9 mouse cellular contexts compared by ENCODE assay signal in the genomic region with DNA sequence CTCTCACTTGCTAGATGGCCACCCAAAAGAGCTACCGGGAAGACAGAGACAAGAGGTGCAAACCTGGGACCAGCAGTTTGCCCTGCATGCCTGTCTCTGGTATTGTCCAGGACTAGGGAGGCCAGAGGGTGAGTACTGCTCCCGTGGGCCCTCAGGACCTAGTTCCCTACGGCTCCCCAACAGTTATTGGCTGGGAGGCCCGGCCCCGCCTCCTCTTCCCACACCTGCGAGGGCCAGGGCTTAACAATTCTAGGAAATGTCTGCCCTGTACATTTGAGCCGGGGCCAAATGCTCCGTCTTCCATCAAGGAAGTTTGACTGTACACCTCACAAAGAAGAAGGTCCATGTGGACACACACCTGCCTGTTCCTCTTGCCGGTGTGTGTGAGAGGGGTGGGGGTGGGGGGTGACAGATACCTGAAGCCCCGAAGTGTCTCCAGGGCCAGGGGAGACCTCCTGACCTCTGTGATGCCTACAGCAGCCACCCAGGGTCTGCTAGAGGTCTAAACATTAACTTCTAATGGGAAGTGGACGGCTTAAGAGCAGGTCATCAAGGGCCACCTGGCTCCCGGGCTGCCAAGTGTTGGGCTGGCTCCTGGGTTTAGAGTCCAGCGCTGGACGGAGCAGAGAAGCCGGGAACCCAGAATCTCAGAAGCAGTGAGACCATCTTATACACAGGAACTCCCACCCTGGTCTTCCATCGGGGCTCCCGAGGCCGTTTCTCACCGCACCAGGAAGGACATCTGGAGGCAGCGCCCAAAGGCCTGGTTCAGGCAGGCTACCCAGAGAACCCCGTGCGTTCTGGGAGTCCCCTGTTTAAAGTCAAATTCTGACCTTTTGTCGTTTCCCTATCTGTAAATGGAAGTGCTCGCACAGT.
A peak's percentile ranks its signal among the peaks of the same experiment; 100 is the strongest.
DNase-seq lines count a peak whose midpoint lies in the region; ATAC-seq lines count a peak whose summit lies in the region.
"Had no signal": no experiment of that assay in that cellular context is flagged by ENCODE, and none has a peak within 500 bp of the region (broad histone marks: within the 10 kb centered on the region; RNA-seq: fewer than 3 reads in every experiment).

No protein-coding gene starts in this region.

- H3K9me3 ChIP-seq in heart, embryonic 14.5 days (ENCODE audit: control insufficient read depth, low read length), result no peaks in the 10 kb centered on the region
- H3K9me3 ChIP-seq in lung, embryonic 15.5 days, result no peaks in the 10 kb centered on the region
- H3K9me3 ChIP-seq in forebrain, embryonic 14.5 days (replicated peaks; ENCODE audit: control insufficient read depth, low read length), result no peaks in the 10 kb centered on the region

- no peaks in the 10 kb centered on the region for H3K36me3 ChIP-seq in heart, embryonic 14.5 days (ENCODE audit: control insufficient read depth, insufficient read depth, low read length)
- no peaks in the 10 kb centered on the region for H3K36me3 ChIP-seq in lung, embryonic 15.5 days
- H3K36me3 ChIP-seq in forebrain, embryonic 14.5 days (ENCODE audit: control insufficient read depth, insufficient read depth, low read length), result no peaks in the 10 kb centered on the region

- 0 out of 2 replicates have a peak, but pooled peaks cover 4% of the 10 kb centered on the region for H3K27me3 ChIP-seq in heart, embryonic 14.5 days (ENCODE audit: control insufficient read depth, insufficient read depth, low read length)
- H3K27me3 ChIP-seq in lung, embryonic 15.5 days, result 0 out of 2 replicates have a peak, but pooled peaks cover 5% of the 10 kb centered on the region
- H3K27me3 ChIP-seq in forebrain, embryonic 14.5 days (replicated peaks; ENCODE audit: control insufficient read depth, insufficient read depth, low read length), result no peaks in the 10 kb centered on the region

- DNase-seq in embryo, embryonic 9.5 days (ENCODE audit: extremely low spot score), result peak; percentile 44
- DNase-seq in embryo, embryonic 11 days, result no peak
- DNase-seq in kidney, postnatal 25 days, result peak; percentile 87 to 95
- DNase-seq in ovary, adult 18-20 months (ENCODE audit: low spot score), result no peak
- DNase-seq in forebrain, embryonic 14.5 days (ENCODE audit: low spot score), result no peak

- no peak overlapping the region for H3K4me3 ChIP-seq in heart, embryonic 14.5 days (ENCODE audit: control insufficient read depth in 1 of 2, insufficient read depth in 1 of 2, low read depth in 1 of 2, low read length in 2 of 2)
- H3K4me3 ChIP-seq in lung, embryonic 15.5 days, result no peak overlapping the region
- no peak overlapping the region for H3K4me3 ChIP-seq in forebrain, embryonic 14.5 days (ENCODE audit: low read depth, low read length)

- peak; percentile 25; the same call in 1 of the 2 replicates for ATAC-seq in heart, embryonic 14.5 days (ENCODE audit: insufficient number of reproducible peaks, insufficient read depth, low FRiP score, low read depth)
- no peak for ATAC-seq in lung, embryonic 15.5 days (ENCODE audit: borderline replicate concordance, extremely low read depth, low FRiP score, low TSS enrichment)
- no peak for ATAC-seq in forebrain, embryonic 14.5 days
- no peak for ATAC-seq in megakaryocyte, adult 5-6 weeks (ENCODE audit: poor library complexity, severe bottlenecking)

- H3K9ac ChIP-seq in heart, embryonic 14.5 days (ENCODE audit: low read length), result peak overlapping the region; percentile 36; the same call in 1 of the 2 replicates
- H3K9ac ChIP-seq in lung, embryonic 15.5 days, result no peak overlapping the region
- no peak overlapping the region for H3K9ac ChIP-seq in forebrain, embryonic 14.5 days (ENCODE audit: low read length)
- H3K9ac ChIP-seq: hindbrain, embryonic 14.5 days had no signal

- H3K4me2 ChIP-seq in heart, embryonic 14.5 days (ENCODE audit: low read length), result peak overlapping the region; percentile 41
- peak overlapping the region; percentile 35 for H3K4me2 ChIP-seq in lung, embryonic 15.5 days
- H3K4me2 ChIP-seq in forebrain, embryonic 14.5 days (ENCODE audit: low read length), result no peak overlapping the region
- H3K4me2 ChIP-seq: hindbrain, embryonic 14.5 days had no signal

- H3K4me1 ChIP-seq in heart, embryonic 14.5 days (ENCODE audit: control insufficient read depth in 2 of 2, insufficient read depth in 2 of 2, low read length in 2 of 2), result peaks cover 25% of the 10 kb centered on the region in 2 experiments
- peaks cover 34% of the 10 kb centered on the region for H3K4me1 ChIP-seq in lung, embryonic 15.5 days
- H3K4me1 ChIP-seq in forebrain, embryonic 14.5 days (ENCODE audit: control insufficient read depth, insufficient read depth, low read length), result no peaks in the 10 kb centered on the region

- H3K27ac ChIP-seq in heart, embryonic 14.5 days (replicated peaks in 1 of 2; ENCODE audit: control insufficient read depth in 1 of 2, insufficient read depth in 1 of 2, low read depth in 2 of 2, low read length in 2 of 2), result peak overlapping the region in 1 of 2 experiments; percentile 58; a peak in 2 of 4 replicates
- H3K27ac ChIP-seq in lung, embryonic 15.5 days, result peak overlapping the region; percentile 39; the same call in 1 of the 2 replicates
- no peak overlapping the region for H3K27ac ChIP-seq in forebrain, embryonic 14.5 days (ENCODE audit: low read depth, low read length)
- H3K27ac ChIP-seq: hindbrain, embryonic 14.5 days had no signal

- 59% methylated on average over 24 of the region's 24 CpGs for WGBS in heart, embryonic 14.5 days
- WGBS in lung, embryonic 15.5 days, result 35% methylated on average over 24 of the region's 24 CpGs
- 75% methylated on average over 24 of the region's 24 CpGs for WGBS in forebrain, embryonic 14.5 days

Comparison
In these comparisons a context has a peak if more than half of its experiments do, and no peak if none do; other contexts are left out.
1. DNase-seq: peak in embryo, embryonic 9.5 days (single experiment) and kidney, postnatal 25 days (2 of 2); none in embryo, embryonic 11 days (single experiment), ovary, adult 18-20 months (single experiment) and forebrain, embryonic 14.5 days (single experiment).